Mouse (Mus musculus) forebrain, embryonic 10.5 days (tissue): Measurements from ENCODE around the gene Enam. TPM values are rescaled to one million over a fixed set of nuclear protein-coding genes. Genes with fewer than 3 reads are reported as not detected.
"Not testable (repeated sequence)": the region's sequence is repeated elsewhere in the genome, so short reads cannot be mapped to it uniquely, and the experiment has no call there.

ENCODE experiments used
- DNase-seq: peaks from one replicate; pipeline ENCODE4 v3.0.0-alpha.2; 2017; ENCODE audit warnings: low spot score; ENCODE audit errors: extremely low spot score
- H3K27ac ChIP-seq: fragments of 300-500 bp; sonication (generic); 2 replicates; pipeline ENCODE4 v1.5.1; 2016; ENCODE audit warnings: mild to moderate bottlenecking
- H3K27me3 ChIP-seq: fragments of 300-500 bp; sonication (generic); 2 replicates; pipeline ENCODE4 v1.6.1; 2016; ENCODE audit warnings: mild to moderate bottlenecking; ENCODE audit not compliant: poor library complexity, severe bottlenecking
- H3K36me3 ChIP-seq: fragments of 300-500 bp; sonication (generic); replicated peaks from 2 replicates; pipeline ENCODE4 v1.6.1; 2016; ENCODE audit warnings: mild to moderate bottlenecking, moderate library complexity
- H3K4me1 ChIP-seq: fragments of 300-500 bp; sonication (generic); 2 replicates; pipeline ENCODE4 v1.6.1; 2016
- H3K4me3 ChIP-seq: fragments of 300-500 bp; sonication (generic); 2 replicates; pipeline ENCODE4 v1.5.1; 2016; ENCODE audit warnings: mild to moderate bottlenecking, moderate library complexity
- H3K9me3 ChIP-seq: fragments of 300-500 bp; sonication (generic); 2 replicates; pipeline ENCODE4 v1.6.1; 2016; ENCODE audit warnings: mild to moderate bottlenecking, moderate library complexity
- WGBS: fragments of 180-500 bp; shearing (Covaris S2); methylation state at CpG from one replicate; pipeline ENCODE4 v1.1.7; 2016; 5-methylcytosine and 5-hydroxymethylcytosine counted together
- polyA plus RNA-seq: library from polyadenylated mRNA; unstranded; fragments of >200 nt; fragmentation: Nextera tagmentation; extraction: Ambion mirVana; gene quantifications from 2 replicates; pipeline ENCODE4 v1.2.1, GENCODE M21; 2016

The Enam gene
- polyA plus RNA-seq, 1 experiment from 2014 or later = not detected

DNA sequence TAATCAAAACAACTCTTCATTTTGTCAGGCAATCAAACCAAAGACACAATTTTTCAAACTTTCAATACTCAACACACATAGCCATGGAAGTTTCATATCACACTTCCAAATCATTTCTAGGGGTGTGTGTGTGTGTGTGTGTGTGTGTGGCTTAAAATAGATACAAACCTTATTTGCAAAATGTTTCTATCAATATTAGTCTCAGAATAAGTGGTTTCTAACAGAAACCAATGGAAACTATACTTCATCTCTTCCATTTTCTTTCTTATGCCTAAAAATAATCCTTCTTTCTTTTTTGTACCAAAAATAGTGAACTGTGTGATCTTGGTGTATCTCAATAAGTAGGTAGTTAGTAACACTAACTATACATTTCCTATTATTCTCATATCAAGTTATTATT is 53.1 kb downstream of the Enam start:
- DNase-seq = no peak
- H3K36me3 ChIP-seq = no peaks in the 10 kb centered on the region
- H3K27me3 ChIP-seq = no peaks in the 10 kb centered on the region
- peaks cover 7% of the 10 kb centered on the region for H3K4me1 ChIP-seq
- no peak overlapping the region for H3K4me3 ChIP-seq
- H3K9me3 ChIP-seq = no peaks in the 10 kb centered on the region
- no peak overlapping the region for H3K27ac ChIP-seq

DNA sequence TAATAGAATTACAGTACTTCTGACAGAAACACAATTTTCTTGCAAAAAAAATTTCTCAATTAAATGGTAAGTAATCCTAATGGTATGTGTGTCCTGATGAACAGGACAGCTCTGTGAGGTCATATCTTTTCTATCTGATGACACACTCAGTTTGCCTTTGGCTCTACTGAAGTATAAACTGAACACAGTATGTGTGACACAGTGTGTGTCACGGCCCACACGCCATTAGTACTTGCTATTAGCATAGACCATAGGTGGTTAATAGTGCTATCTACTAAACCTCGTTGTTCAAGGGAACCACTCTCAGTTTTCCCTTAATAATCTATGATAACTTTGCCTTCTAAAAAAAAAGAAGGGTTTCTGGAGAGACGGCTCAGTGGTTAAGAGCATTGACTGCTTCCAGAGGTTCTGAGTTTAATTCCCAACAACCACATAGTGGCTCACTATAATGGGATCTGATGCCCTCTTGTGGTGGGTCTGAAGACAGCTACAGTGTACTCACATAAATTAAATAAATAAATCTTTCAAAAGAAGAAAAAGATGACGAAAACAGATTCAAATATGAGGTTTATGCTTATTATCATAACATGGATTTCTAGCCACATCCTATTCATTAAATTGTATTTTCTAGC is 55.0 kb downstream of the Enam start:
- H3K4me3 ChIP-seq = no peak overlapping the region
- DNase-seq = no peak
- H3K27me3 ChIP-seq = no peaks in the 10 kb centered on the region
- no peak overlapping the region for H3K27ac ChIP-seq
- H3K36me3 ChIP-seq = no peaks in the 10 kb centered on the region
- 65% methylated on average over 5 of the region's 5 CpGs for WGBS
- no peaks in the 10 kb centered on the region for H3K9me3 ChIP-seq
- peaks cover 2% of the 10 kb centered on the region for H3K4me1 ChIP-seq

DNA sequence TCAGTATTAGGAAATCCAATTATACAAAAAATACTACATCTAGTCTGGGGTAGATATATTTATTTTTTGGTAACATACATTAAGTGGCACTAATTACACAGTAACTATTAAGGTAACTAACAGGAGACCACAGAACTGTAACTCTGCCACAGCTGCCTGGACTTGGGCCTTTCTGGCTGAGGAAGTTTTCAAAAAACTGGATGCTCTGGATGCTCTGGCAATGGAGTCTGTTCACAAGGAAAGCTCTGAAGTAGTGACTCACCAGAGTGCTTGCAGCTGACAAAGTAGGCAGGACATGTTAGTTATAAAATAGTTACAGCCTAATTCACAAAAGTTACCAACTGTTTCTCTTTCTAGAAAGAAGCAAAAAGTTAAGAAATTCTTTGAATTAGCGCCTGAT is 56.6 kb downstream of the Enam start:
- 90% methylated on average over 1 of the region's 1 CpGs for WGBS
- H3K4me1 ChIP-seq, H3K27me3 ChIP-seq, H3K4me3 ChIP-seq, H3K36me3 ChIP-seq, H3K27ac ChIP-seq, DNase-seq, H3K9me3 ChIP-seq: not testable (repeated sequence)

DNA sequence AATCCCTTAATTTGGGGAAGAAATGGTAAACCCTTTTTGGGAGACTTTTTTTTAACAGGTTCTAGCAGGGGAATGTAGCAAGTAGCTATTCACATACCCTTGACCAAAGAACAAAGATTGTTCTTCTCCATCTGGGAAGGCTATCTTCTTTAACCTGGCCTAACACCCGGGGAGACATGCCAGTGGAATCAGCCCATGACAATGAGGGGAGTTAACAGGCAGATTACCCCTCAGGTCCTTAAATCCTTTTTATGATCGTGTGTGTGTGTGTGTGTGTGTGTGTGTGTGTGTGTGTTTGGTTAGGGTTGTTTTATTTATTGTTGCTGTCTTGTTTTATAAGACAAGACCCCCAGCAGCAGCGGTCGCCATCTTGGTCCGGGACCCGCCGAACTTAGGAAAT is 57.8 kb downstream of the Enam start:
- no peak overlapping the region for H3K27ac ChIP-seq

DNA sequence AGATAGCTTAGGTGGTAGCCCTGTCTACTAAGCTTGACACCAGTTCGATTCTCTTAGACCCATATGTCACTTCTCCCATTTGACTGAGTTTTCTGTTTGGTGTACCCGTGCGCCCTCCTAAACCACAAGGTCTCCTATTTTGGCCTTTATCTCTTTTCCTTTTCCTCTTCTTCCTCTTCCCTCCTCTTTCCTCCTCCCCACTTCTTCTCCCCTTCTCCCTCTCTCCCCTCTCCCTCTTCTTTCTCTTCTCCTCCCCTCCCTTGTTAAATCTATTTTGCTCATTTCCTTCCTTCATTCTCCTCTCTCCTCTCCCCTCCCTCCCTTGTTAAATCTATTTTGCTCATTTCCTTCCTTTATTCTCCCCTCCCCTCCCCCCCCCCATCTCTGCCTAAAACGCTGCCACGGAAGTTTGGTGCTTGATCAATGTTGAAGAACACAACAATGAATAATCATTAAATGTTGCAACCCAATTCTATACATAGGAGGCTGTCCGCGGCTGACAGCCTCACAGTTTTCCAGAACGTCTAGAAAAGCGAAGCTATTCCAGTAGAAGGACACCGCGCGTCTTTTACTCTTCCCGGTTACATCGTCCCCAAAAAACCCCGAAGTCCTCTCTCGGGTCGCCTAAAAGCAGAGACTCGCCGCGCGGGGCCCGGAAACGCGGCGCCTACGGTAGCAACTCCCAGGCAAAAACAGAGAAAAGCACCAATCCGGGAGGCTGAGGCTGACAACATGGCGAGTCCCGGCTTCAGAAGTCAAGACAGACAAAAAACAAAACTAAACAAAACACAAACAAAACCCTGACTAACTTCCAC is 65.7 kb downstream of the Enam start:
- no peaks in the 10 kb centered on the region for H3K9me3 ChIP-seq
- 9% methylated on average over 29 of the region's 29 CpGs for WGBS
- H3K4me1 ChIP-seq = peaks cover 26% of the 10 kb centered on the region
- H3K4me3 ChIP-seq = peak overlapping the region; percentile 89
- peak overlapping the region; percentile 95 for H3K27ac ChIP-seq
- peaks cover 28% of the 10 kb centered on the region for H3K36me3 ChIP-seq
- DNase-seq = no peak
- no peaks in the 10 kb centered on the region for H3K27me3 ChIP-seq

More for the DNA sequence above, 57.8 kb downstream of the Enam start:
- Histone ChIP-seq H3K36me3 (no peaks in the 10 kb centered on the region), H3K4me1 (no peaks in the 10 kb centered on the region), H3K27me3 (no peaks in the 10 kb centered on the region), H3K9me3 (no peaks in the 10 kb centered on the region), H3K4me3 (no peak overlapping the region)
- WGBS = 89% methylated on average over 7 of the region's 7 CpGs
- DNase-seq = no peak

DNA sequence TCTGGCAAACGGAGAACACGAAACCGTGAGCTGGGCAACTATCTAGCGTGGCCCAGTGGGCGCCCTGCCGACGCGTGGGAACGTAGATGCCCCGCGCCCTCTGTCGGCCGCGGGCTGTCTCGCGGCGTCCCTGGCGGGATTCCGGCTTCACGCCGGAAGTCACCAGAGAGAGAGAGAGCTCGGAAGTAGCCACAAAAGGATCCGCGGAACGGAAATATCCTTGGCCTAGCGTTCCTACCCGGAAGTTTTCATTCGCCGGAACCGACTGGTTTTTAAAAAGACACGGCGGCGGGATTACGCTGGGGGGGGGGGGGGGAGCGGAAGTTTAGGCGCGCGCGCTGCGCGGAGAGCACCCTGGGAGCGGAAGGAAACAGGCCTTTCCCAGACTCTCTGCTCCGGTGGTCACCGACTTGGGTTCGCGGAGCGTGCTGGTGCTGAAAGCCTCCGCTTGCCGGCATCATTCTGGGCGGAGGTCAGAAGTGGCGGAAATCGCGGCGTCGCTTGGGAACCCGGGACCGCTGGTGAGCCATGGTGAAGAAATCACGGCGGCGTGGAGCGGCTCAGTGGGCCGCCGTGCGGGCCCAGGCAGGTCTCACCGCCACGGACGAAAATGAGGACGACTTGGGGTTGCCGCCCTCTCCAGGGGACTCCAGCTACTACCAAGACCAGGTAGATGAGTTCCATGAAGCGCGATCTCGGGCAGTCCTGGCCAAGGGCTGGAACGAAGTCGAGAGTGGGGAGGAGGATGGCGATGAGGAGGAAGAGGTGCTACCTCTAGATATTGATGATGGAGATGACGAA is 66.5 kb downstream of the Enam start, which contains the start of gene Utp3:
Gene Utp3, plus strand, starts transcription at position 377 of the 801 bp plus-strand sequence.
- H3K36me3 ChIP-seq = peaks cover 28% of the 10 kb centered on the region
- under 1% methylated on average over 76 of the region's 76 CpGs for WGBS
- peaks cover 26% of the 10 kb centered on the region for H3K4me1 ChIP-seq
- no peaks in the 10 kb centered on the region for H3K27me3 ChIP-seq
- peak; percentile 95 for DNase-seq
- no peaks in the 10 kb centered on the region for H3K9me3 ChIP-seq
- H3K27ac ChIP-seq = peak within 1 kb of the TSS; percentile 95
- peak within 1 kb of the TSS; percentile 89 for H3K4me3 ChIP-seq

Other genes starting within 250 kb of the Enam start
- gene Gm7714, start 219.1 kb upstream of the Enam start, polyA plus RNA-seq = not detected in 2 replicates
- gene Prol1, start 170.7 kb upstream of the Enam start, polyA plus RNA-seq = not detected in 2 replicates
- gene Amtn, start 111.9 kb upstream of the Enam start, polyA plus RNA-seq = not detected in 2 replicates
- gene Ambn, start 32.0 kb upstream of the Enam start, polyA plus RNA-seq = 0.16 TPM in 1 of 2 replicates, not detected in the other
- 0.14 TPM in 1 of 2 replicates, not detected in the other for gene Jchain, start 39.9 kb downstream of the Enam start, polyA plus RNA-seq
- 86.5 and 95.9 TPM in 2 replicates for gene Utp3, start 66.5 kb downstream of the Enam start, polyA plus RNA-seq
- 29.6 and 33.9 TPM in 2 replicates for gene Rufy3, start 77.1 kb downstream of the Enam start, polyA plus RNA-seq
- gene Grsf1, start 188.2 kb downstream of the Enam start, polyA plus RNA-seq = 79.7 and 82.4 TPM in 2 replicates
- gene Mob1b, start 232.9 kb downstream of the Enam start, polyA plus RNA-seq = 14.1 and 14.9 TPM in 2 replicates